In the genomic region with DNA sequence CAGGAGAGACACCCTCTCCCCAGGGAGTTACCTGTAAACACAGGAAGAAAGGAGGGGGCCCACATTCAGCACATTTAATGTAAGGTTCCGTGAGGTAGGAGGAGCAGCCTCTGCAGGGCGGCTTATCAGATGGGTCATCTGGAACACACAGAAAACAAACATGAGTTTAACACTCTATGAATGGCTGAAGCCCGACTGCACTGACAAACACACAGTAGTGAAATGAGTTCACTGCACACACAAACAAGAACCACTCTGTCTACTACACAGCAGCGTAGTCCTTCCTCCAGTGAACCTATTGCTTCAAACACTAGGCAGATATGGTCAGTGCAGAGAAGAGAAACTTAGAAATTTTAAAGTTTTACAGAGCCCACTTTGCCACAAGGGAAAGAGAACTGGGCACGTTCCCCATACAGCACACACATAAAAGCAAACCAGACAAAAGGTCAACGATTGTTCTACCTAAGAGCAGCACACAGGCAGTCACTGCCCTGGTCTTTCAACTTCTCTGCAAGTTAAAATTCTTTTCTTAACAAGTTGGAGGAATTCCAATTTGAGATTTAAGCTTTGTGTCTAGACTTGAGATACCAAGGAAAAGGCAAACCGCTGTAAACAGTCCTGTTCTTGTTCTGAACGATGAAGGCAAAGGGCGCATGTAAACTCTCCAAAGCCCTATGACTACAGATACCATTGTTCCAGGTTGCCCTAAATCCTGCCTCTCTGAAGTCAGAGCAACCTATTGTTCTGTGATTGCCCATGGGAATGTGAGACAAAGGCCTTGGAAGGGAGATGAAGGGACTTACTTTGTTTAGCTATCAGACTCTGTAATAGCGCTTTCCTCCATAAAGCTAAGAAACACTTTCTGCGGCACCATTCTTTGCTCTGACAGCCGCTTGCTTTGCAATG, we compare ENCODE assay signal across 23 mouse cellular contexts. TPM values are rescaled to one million over a fixed set of nuclear protein-coding genes. Genes with fewer than 3 reads are reported as not detected.
DNase-seq lines count a peak whose midpoint lies in the region; ATAC-seq and TF ChIP-seq lines count a peak whose summit lies in the region.
"Had no signal": no experiment of that assay in that cellular context is flagged by ENCODE, and none has a peak within 500 bp of the region (broad histone marks: within the 10 kb centered on the region; RNA-seq: fewer than 3 reads in every experiment).

No protein-coding gene starts in this region.

- H3K4me3 ChIP-seq in embryonic facial prominence, embryonic 13.5 days: no peak overlapping the region
- H3K4me3 ChIP-seq in embryonic facial prominence, embryonic 10.5 days: no peak overlapping the region
- no peak overlapping the region for H3K4me3 ChIP-seq in liver, postnatal 0 days (ENCODE audit: low read depth, low read length)
- no peak overlapping the region for H3K4me3 ChIP-seq in liver, embryonic 12.5 days
- no peak overlapping the region for H3K4me3 ChIP-seq in ES-E14 (ENCODE audit: insufficient read depth in 1 of 2, low read depth in 1 of 2, low read length in 2 of 2, poor library complexity in 1 of 2, severe bottlenecking in 1 of 2)
- H3K4me3 ChIP-seq in embryonic facial prominence, embryonic 14.5 days (ENCODE audit: low read depth, low read length): no peak overlapping the region
- H3K4me3 ChIP-seq in kidney, embryonic 15.5 days (replicated peaks): no peak overlapping the region
- H3K4me3 ChIP-seq: forebrain, embryonic 15.5 days; heart, embryonic 15.5 days; neural tube, embryonic 13.5 days had no signal

- no peak for ATAC-seq in embryonic facial prominence, embryonic 13.5 days (ENCODE audit: insufficient number of reproducible peaks, insufficient read depth, low FRiP score, low TSS enrichment, low read depth)
- ATAC-seq in liver, postnatal 0 days: peak; percentile 85
- no peak for ATAC-seq in liver, embryonic 12.5 days
- no peak for ATAC-seq in embryonic facial prominence, embryonic 14.5 days (ENCODE audit: low read depth)
- ATAC-seq in kidney, embryonic 15.5 days (replicated peaks; ENCODE audit: low FRiP score): no peak
- ATAC-seq: forebrain, embryonic 15.5 days; inflammation-experienced regulatory T-cells, adult 6 months had no signal

- no peak for TF ChIP-seq CTCF in liver, postnatal 0 days (IDR thresholded peaks at IDR 0.05; ENCODE audit: low read depth)

- in situ Hi-C loops in ES-E14 (cut with MboI; ENCODE audit: low sequenced_read_pairs in 2 of 2, unreplicated experiment in 2 of 2): no loop called here

- no peaks in the 10 kb centered on the region for H3K4me1 ChIP-seq in embryonic facial prominence, embryonic 13.5 days
- no peaks in the 10 kb centered on the region for H3K4me1 ChIP-seq in embryonic facial prominence, embryonic 10.5 days
- no peaks in the 10 kb centered on the region; the same call in 1 of the 2 replicates for H3K4me1 ChIP-seq in liver, postnatal 0 days (ENCODE audit: insufficient read depth)
- H3K4me1 ChIP-seq in liver, embryonic 12.5 days: peaks cover 16% of the 10 kb centered on the region
- H3K4me1 ChIP-seq in ES-E14 (ENCODE audit: control insufficient read depth in 2 of 2, insufficient read depth in 2 of 2, low read length in 2 of 2, poor library complexity in 1 of 2): no peaks in the 10 kb centered on the region
- no peaks in the 10 kb centered on the region for H3K4me1 ChIP-seq in embryonic facial prominence, embryonic 14.5 days (ENCODE audit: control insufficient read depth, insufficient read depth, low read length)
- H3K4me1 ChIP-seq in kidney, embryonic 15.5 days: no peaks in the 10 kb centered on the region
- H3K4me1 ChIP-seq: forebrain, embryonic 15.5 days; heart, embryonic 15.5 days had no signal

- no peaks in the 10 kb centered on the region for H3K27me3 ChIP-seq in embryonic facial prominence, embryonic 13.5 days
- H3K27me3 ChIP-seq in embryonic facial prominence, embryonic 10.5 days (replicated peaks; ENCODE audit: low read depth, poor library complexity, severe bottlenecking): no peaks in the 10 kb centered on the region
- H3K27me3 ChIP-seq in liver, postnatal 0 days (ENCODE audit: insufficient read depth, low read length): no peaks in the 10 kb centered on the region
- no peaks in the 10 kb centered on the region for H3K27me3 ChIP-seq in liver, embryonic 12.5 days (replicated peaks)
- H3K27me3 ChIP-seq in embryonic facial prominence, embryonic 14.5 days (replicated peaks; ENCODE audit: control insufficient read depth, insufficient read depth, low read length): no peaks in the 10 kb centered on the region
- no peaks in the 10 kb centered on the region for H3K27me3 ChIP-seq in kidney, embryonic 15.5 days
- H3K27me3 ChIP-seq: forebrain, embryonic 15.5 days; heart, embryonic 15.5 days; neural tube, embryonic 13.5 days had no signal

- no peak overlapping the region for H3K9ac ChIP-seq in embryonic facial prominence, embryonic 13.5 days
- no peak overlapping the region for H3K9ac ChIP-seq in liver, postnatal 0 days (replicated peaks)
- H3K9ac ChIP-seq in liver, embryonic 12.5 days: no peak overlapping the region
- H3K9ac ChIP-seq in ES-E14 (ENCODE audit: insufficient read depth, low read depth, low read length, poor library complexity, severe bottlenecking): no peak overlapping the region
- no peak overlapping the region for H3K9ac ChIP-seq in embryonic facial prominence, embryonic 14.5 days (ENCODE audit: low read depth, low read length)
- H3K9ac ChIP-seq in kidney, embryonic 15.5 days: no peak overlapping the region
- H3K9ac ChIP-seq: forebrain, embryonic 15.5 days; heart, embryonic 15.5 days; liver, embryonic 14.5 days; neural tube, embryonic 13.5 days had no signal

- peaks cover 81% of the 10 kb centered on the region for H3K36me3 ChIP-seq in embryonic facial prominence, embryonic 13.5 days
- H3K36me3 ChIP-seq in embryonic facial prominence, embryonic 10.5 days (replicated peaks): peaks cover 99% of the 10 kb centered on the region
- H3K36me3 ChIP-seq in liver, postnatal 0 days (replicated peaks; ENCODE audit: insufficient read depth, low read length): peaks cover 21% of the 10 kb centered on the region
- peaks cover 97% of the 10 kb centered on the region for H3K36me3 ChIP-seq in liver, embryonic 12.5 days
- H3K36me3 ChIP-seq in ES-E14 (ENCODE audit: control insufficient read depth, insufficient read depth, low read length, poor library complexity, severe bottlenecking): peaks cover 44% of the 10 kb centered on the region
- H3K36me3 ChIP-seq in embryonic facial prominence, embryonic 14.5 days (ENCODE audit: control insufficient read depth, insufficient read depth, low read length): peaks cover 86% of the 10 kb centered on the region
- peaks cover 97% of the 10 kb centered on the region for H3K36me3 ChIP-seq in kidney, embryonic 15.5 days

- DNase-seq in embryonic facial prominence, embryonic 10.5 days (ENCODE audit: low spot score): no peak
- no peak for DNase-seq in liver, postnatal 0 days
- peak; percentile 37 for DNase-seq in ES-E14 (ENCODE audit: low read depth, low spot score)
- DNase-seq in embryonic facial prominence, embryonic 14.5 days (ENCODE audit: low spot score): peak; percentile 12
- no peak for DNase-seq in kidney, postnatal 10 days
- DNase-seq: adrenal gland, postnatal 14 days; cerebellum, adult 9-11 months; kidney, adult 9 months; layer of hippocampus, postnatal 36 days; right cerebral cortex, postnatal 25 days; thymus, postnatal 4 days had no signal

- no peak for TF ChIP-seq EP300 in liver, postnatal 0 days (IDR thresholded peaks at IDR 0.05; ENCODE audit: low read depth)

- no peak overlapping the region for H3K4me2 ChIP-seq in embryonic facial prominence, embryonic 13.5 days
- H3K4me2 ChIP-seq in liver, postnatal 0 days (ENCODE audit: low read depth, low read length): no peak overlapping the region
- H3K4me2 ChIP-seq in liver, embryonic 12.5 days: no peak overlapping the region
- H3K4me2 ChIP-seq in embryonic facial prominence, embryonic 14.5 days (ENCODE audit: low read depth, low read length): no peak overlapping the region
- H3K4me2 ChIP-seq in kidney, embryonic 15.5 days: no peak overlapping the region
- H3K4me2 ChIP-seq: forebrain, embryonic 15.5 days; heart, embryonic 15.5 days; neural tube, embryonic 13.5 days had no signal

- 82% methylated on average over 12 of the region's 12 CpGs for WGBS in embryonic facial prominence, embryonic 13.5 days
- 86% methylated on average over 12 of the region's 12 CpGs for WGBS in embryonic facial prominence, embryonic 10.5 days
- 65% methylated on average over 12 of the region's 12 CpGs for WGBS in liver, postnatal 0 days (ENCODE audit: insufficient replicate concordance)
- 76% methylated on average over 12 of the region's 12 CpGs for whole genome bisulfite sequencing in liver, embryonic 12.5 days (ENCODE audit: insufficient replicate concordance)
- WGBS in embryonic facial prominence, embryonic 14.5 days: 80% methylated on average over 12 of the region's 12 CpGs
- 75% methylated on average over 12 of the region's 12 CpGs for WGBS in kidney, embryonic 15.5 days

- H3K9me3 ChIP-seq in embryonic facial prominence, embryonic 13.5 days: no peaks in the 10 kb centered on the region
- no peaks in the 10 kb centered on the region for H3K9me3 ChIP-seq in embryonic facial prominence, embryonic 10.5 days
- no peaks in the 10 kb centered on the region for H3K9me3 ChIP-seq in liver, postnatal 0 days (ENCODE audit: low read length)
- H3K9me3 ChIP-seq in liver, embryonic 12.5 days (replicated peaks): no peaks in the 10 kb centered on the region
- no peaks in the 10 kb centered on the region for H3K9me3 ChIP-seq in ES-E14 (ENCODE audit: control insufficient read depth, insufficient read depth, low read depth, low read length)
- no peaks in the 10 kb centered on the region for H3K9me3 ChIP-seq in embryonic facial prominence, embryonic 14.5 days (ENCODE audit: control insufficient read depth, low read length)
- H3K9me3 ChIP-seq in kidney, embryonic 15.5 days (replicated peaks): no peaks in the 10 kb centered on the region
- H3K9me3 ChIP-seq: forebrain, embryonic 15.5 days; heart, embryonic 15.5 days; neural tube, embryonic 13.5 days had no signal

- H3K27ac ChIP-seq in embryonic facial prominence, embryonic 13.5 days: peak overlapping the region; percentile 23; the same call in 1 of the 2 replicates
- no peak overlapping the region for H3K27ac ChIP-seq in embryonic facial prominence, embryonic 10.5 days (replicated peaks)
- peak overlapping the region; percentile 46 for H3K27ac ChIP-seq in liver, postnatal 0 days (ENCODE audit: low read depth)
- no peak overlapping the region for H3K27ac ChIP-seq in liver, embryonic 12.5 days
- H3K27ac ChIP-seq in ES-E14 (ENCODE audit: insufficient read depth, low read depth, low read length, poor library complexity, severe bottlenecking): no peak overlapping the region
- H3K27ac ChIP-seq in embryonic facial prominence, embryonic 14.5 days (replicated peaks; ENCODE audit: low read depth, low read length): no peak overlapping the region; the same call in 1 of the 2 replicates
- no peak overlapping the region for H3K27ac ChIP-seq in kidney, embryonic 15.5 days
- H3K27ac ChIP-seq: forebrain, embryonic 15.5 days; heart, embryonic 15.5 days; liver, embryonic 14.5 days; neural tube, embryonic 13.5 days had no signal

RNA-seq across cellular contexts. Expression of gene Tada2a, which starts 8.1 kb away (rescaled TPM):
- 42.6 and 45.6 TPM in 2 replicates for polyA plus RNA-seq in embryonic facial prominence, embryonic 13.5 days (2015; fragmentation: Nextera tagmentation; extraction: Ambion mirVana)
- polyA plus RNA-seq in embryonic facial prominence, embryonic 10.5 days (2016; fragmentation: Nextera tagmentation; extraction: Ambion mirVana): 41.3 TPM in 2 replicates
- polyA plus RNA-seq in liver, postnatal 0 days (2015; fragmentation: Nextera tagmentation; extraction: Ambion mirVana): 5.7 and 6.1 TPM in 2 replicates
- polyA plus RNA-seq in liver, embryonic 12.5 days (2016; fragmentation: Nextera tagmentation; extraction: Ambion mirVana): 16.2 and 16.7 TPM in 2 replicates
- 36.5 and 38.9 TPM in 2 replicates for total RNA-seq in ES-E14 (2012; rRNA removed)
- polyA plus RNA-seq in embryonic facial prominence, embryonic 14.5 days (2014; fragmentation: Nextera tagmentation; extraction: Ambion mirVana): 29.4 and 33.9 TPM in 2 replicates
- polyA plus RNA-seq in kidney, embryonic 15.5 days (2015; fragmentation: Nextera tagmentation; extraction: Ambion mirVana): 34.6 and 35.1 TPM in 2 replicates

RNA-seq across cellular contexts. Expression of gene Acaca, which starts 8.2 kb away (rescaled TPM):
- polyA plus RNA-seq in embryonic facial prominence, embryonic 13.5 days (2015; fragmentation: Nextera tagmentation; extraction: Ambion mirVana): 18.8 and 19.1 TPM in 2 replicates
- 21.7 and 26.2 TPM in 2 replicates for polyA plus RNA-seq in embryonic facial prominence, embryonic 10.5 days (2016; fragmentation: Nextera tagmentation; extraction: Ambion mirVana)
- 2.0 TPM in 2 replicates for polyA plus RNA-seq in liver, postnatal 0 days (2015; fragmentation: Nextera tagmentation; extraction: Ambion mirVana)
- 11.8 and 12.6 TPM in 2 replicates for polyA plus RNA-seq in liver, embryonic 12.5 days (2016; fragmentation: Nextera tagmentation; extraction: Ambion mirVana)
- 65.3 and 68.0 TPM in 2 replicates for total RNA-seq in ES-E14 (2012; rRNA removed)
- 17.4 and 20.5 TPM in 2 replicates for polyA plus RNA-seq in embryonic facial prominence, embryonic 14.5 days (2014; fragmentation: Nextera tagmentation; extraction: Ambion mirVana)
- polyA plus RNA-seq in kidney, embryonic 15.5 days (2015; fragmentation: Nextera tagmentation; extraction: Ambion mirVana): 11.6 and 14.4 TPM in 2 replicates

RNA-seq across cellular contexts. Expression of gene Gm11437, which starts 46.0 kb away (rescaled TPM):
- not detected in 2 replicates for polyA plus RNA-seq in embryonic facial prominence, embryonic 13.5 days (2015; fragmentation: Nextera tagmentation; extraction: Ambion mirVana)
- polyA plus RNA-seq in embryonic facial prominence, embryonic 10.5 days (2016; fragmentation: Nextera tagmentation; extraction: Ambion mirVana): not detected in 2 replicates
- polyA plus RNA-seq in liver, postnatal 0 days (2015; fragmentation: Nextera tagmentation; extraction: Ambion mirVana): 0.14 TPM in 1 of 2 replicates, not detected in the other
- not detected in 2 replicates for polyA plus RNA-seq in liver, embryonic 12.5 days (2016; fragmentation: Nextera tagmentation; extraction: Ambion mirVana)
- not detected in 2 replicates for total RNA-seq in ES-E14 (2012; rRNA removed)
- not detected in 2 replicates for polyA plus RNA-seq in embryonic facial prominence, embryonic 14.5 days (2014; fragmentation: Nextera tagmentation; extraction: Ambion mirVana)
- polyA plus RNA-seq in kidney, embryonic 15.5 days (2015; fragmentation: Nextera tagmentation; extraction: Ambion mirVana): 0.12 TPM in 1 of 2 replicates, not detected in the other
- total RNA-seq: gastrocnemius, postnatal 4 days; layer of hippocampus, postnatal 36 days; left cerebral cortex, postnatal 36 days; monocyte, adult 5-6 weeks had no signal
- polyA plus RNA-seq: forebrain, embryonic 15.5 days; heart, embryonic 15.5 days; hindbrain, embryonic 11.5 days; inflammation-experienced regulatory T-cells, adult 6 months; liver, embryonic 14.5 days had no signal

RNA-seq across cellular contexts. Expression of gene Dusp14, which starts 52.2 kb away (rescaled TPM):
- 16.6 and 19.9 TPM in 2 replicates for polyA plus RNA-seq in embryonic facial prominence, embryonic 13.5 days (2015; fragmentation: Nextera tagmentation; extraction: Ambion mirVana)
- polyA plus RNA-seq in embryonic facial prominence, embryonic 10.5 days (2016; fragmentation: Nextera tagmentation; extraction: Ambion mirVana): 7.3 and 9.4 TPM in 2 replicates
- 1.7 and 1.8 TPM in 2 replicates for polyA plus RNA-seq in liver, postnatal 0 days (2015; fragmentation: Nextera tagmentation; extraction: Ambion mirVana)
- polyA plus RNA-seq in liver, embryonic 12.5 days (2016; fragmentation: Nextera tagmentation; extraction: Ambion mirVana): 1.1 TPM in 2 replicates
- total RNA-seq in ES-E14 (2012; rRNA removed): 12.5 and 24.0 TPM in 2 replicates
- polyA plus RNA-seq in embryonic facial prominence, embryonic 14.5 days (2014; fragmentation: Nextera tagmentation; extraction: Ambion mirVana): 17.6 and 21.1 TPM in 2 replicates
- 30.2 and 32.6 TPM in 2 replicates for polyA plus RNA-seq in kidney, embryonic 15.5 days (2015; fragmentation: Nextera tagmentation; extraction: Ambion mirVana)

Comparison
In these comparisons a context has a peak if more than half of its experiments do, and no peak if none do; other contexts are left out.
1. H3K27ac ChIP-seq: peak in embryonic facial prominence, embryonic 13.5 days (single experiment) and liver, postnatal 0 days (single experiment); none in embryonic facial prominence, embryonic 10.5 days (single experiment), liver, embryonic 12.5 days (single experiment), ES-E14 (single experiment), embryonic facial prominence, embryonic 14.5 days (single experiment) and kidney, embryonic 15.5 days (single experiment).
2. DNase-seq: peak in ES-E14 (single experiment) and embryonic facial prominence, embryonic 14.5 days (single experiment); none in embryonic facial prominence, embryonic 10.5 days (single experiment), liver, postnatal 0 days (single experiment) and kidney, postnatal 10 days (single experiment).